Mouse (Mus musculus): ENCODE measurements around the gene Mrm3. TPM values are rescaled to one million over a fixed set of nuclear protein-coding genes. Genes with fewer than 3 reads are reported as not detected.

The Mrm3 gene
- polyA plus RNA-seq, 1 experiment from 2014 or later: 26.3 TPM

GRCm38 (mm10) chr11:76292831-76293230 lies 49.3 kb downstream of the Mrm3 start:
- H3K9me3 ChIP-seq: no peaks in the 10 kb centered on the region
- peaks cover 81% of the 10 kb centered on the region for H3K4me1 ChIP-seq
- no peak overlapping the region for H3K9ac ChIP-seq
- no peak overlapping the region for H3K4me2 ChIP-seq (replicated peaks)
- no peaks in the 10 kb centered on the region for H3K27me3 ChIP-seq
- WGBS: 59% methylated on average over 6 of the region's 6 CpGs
- peak overlapping the region; percentile 84 for H3K27ac ChIP-seq
- no peaks in the 10 kb centered on the region for H3K36me3 ChIP-seq
- H3K4me3 ChIP-seq: no peak overlapping the region
- no peak for ATAC-seq (ENCODE audit: insufficient number of reproducible peaks, insufficient read depth, low FRiP score, low TSS enrichment)

GRCm38 (mm10) chr11:76294078-76294477 lies 50.6 kb downstream of the Mrm3 start:
- H3K27ac ChIP-seq: peak overlapping the region; percentile 84
- H3K9me3 ChIP-seq: no peaks in the 10 kb centered on the region
- no peak overlapping the region for H3K4me2 ChIP-seq (replicated peaks)
- no peaks in the 10 kb centered on the region for H3K36me3 ChIP-seq
- no peak overlapping the region for H3K4me3 ChIP-seq
- no peak overlapping the region for H3K9ac ChIP-seq
- H3K27me3 ChIP-seq: no peaks in the 10 kb centered on the region
- H3K4me1 ChIP-seq: peaks cover 84% of the 10 kb centered on the region
- no peak for ATAC-seq (ENCODE audit: insufficient number of reproducible peaks, insufficient read depth, low FRiP score, low TSS enrichment)
- 43% methylated on average over 5 of the region's 5 CpGs for whole genome bisulfite sequencing

- 13% methylated on average over 9 of the region's 9 CpGs for WGBS
- Histone ChIP-seq H3K4me1 (peaks cover 81% of the 10 kb centered on the region), H3K4me3 (no peak overlapping the region), H3K4me2 (replicated peaks) (0 out of 2 replicates have a peak overlapping the region, but pooled peaks have one; percentile 9), H3K9me3 (no peaks in the 10 kb centered on the region), H3K27ac (peak overlapping the region; percentile 84), H3K36me3 (no peaks in the 10 kb centered on the region), H3K27me3 (no peaks in the 10 kb centered on the region), H3K9ac (no peak overlapping the region)
- ATAC-seq (ENCODE audit: insufficient number of reproducible peaks, insufficient read depth, low FRiP score, low TSS enrichment): no peak
Observed at GRCm38 (mm10) chr11:76294836-76295235, 51.3 kb downstream of the Mrm3 start.

- Histone ChIP-seq H3K4me1 (peaks cover 74% of the 10 kb centered on the region), H3K27me3 (0 out of 2 replicates have a peak, but pooled peaks cover 3% of the 10 kb centered on the region), H3K27ac (no peak overlapping the region), H3K9ac (no peak overlapping the region), H3K36me3 (no peaks in the 10 kb centered on the region), H3K9me3 (no peaks in the 10 kb centered on the region), H3K4me3 (no peak overlapping the region), H3K4me2 (replicated peaks) (no peak overlapping the region)
- 64% methylated on average over 9 of the region's 9 CpGs for WGBS
- ATAC-seq (ENCODE audit: insufficient number of reproducible peaks, insufficient read depth, low FRiP score, low TSS enrichment): no peak
Observed at GRCm38 (mm10) chr11:76297252-76297651, 53.7 kb downstream of the Mrm3 start.

- Histone ChIP-seq H3K27me3 (0 out of 2 replicates have a peak, but pooled peaks cover 3% of the 10 kb centered on the region), H3K4me3 (no peak overlapping the region), H3K9me3 (no peaks in the 10 kb centered on the region), H3K9ac (no peak overlapping the region), H3K4me1 (peaks cover 68% of the 10 kb centered on the region), H3K36me3 (no peaks in the 10 kb centered on the region), H3K27ac (no peak overlapping the region), H3K4me2 (replicated peaks) (no peak overlapping the region)
- WGBS: 72% methylated on average over 9 of the region's 9 CpGs
- no peak for ATAC-seq (ENCODE audit: insufficient number of reproducible peaks, insufficient read depth, low FRiP score, low TSS enrichment)
Observed at GRCm38 (mm10) chr11:76298457-76299000, 55.0 kb downstream of the Mrm3 start.

Other genes starting within 250 kb of the Mrm3 start
- 0.29 and 1.0 TPM in 2 replicates for gene 1700016K19Rik, start 243.8 kb upstream of the Mrm3 start, polyA plus RNA-seq (2016; fragmentation: Nextera tagmentation; extraction: Ambion mirVana)
- 63.2 and 64.5 TPM in 2 replicates for gene Rflnb, start 215.9 kb upstream of the Mrm3 start, polyA plus RNA-seq (2016; fragmentation: Nextera tagmentation; extraction: Ambion mirVana)
- 44.1 and 45.9 TPM in 2 replicates for gene Vps53, start 64.1 kb upstream of the Mrm3 start, polyA plus RNA-seq (2016; fragmentation: Nextera tagmentation; extraction: Ambion mirVana)
- 26.8 and 27.5 TPM in 2 replicates for gene Fam57a, start 64.0 kb upstream of the Mrm3 start, polyA plus RNA-seq (2016; fragmentation: Nextera tagmentation; extraction: Ambion mirVana)
- 0.72 and 0.87 TPM in 2 replicates for gene Dbil5, start 26.1 kb upstream of the Mrm3 start, polyA plus RNA-seq (2016; fragmentation: Nextera tagmentation; extraction: Ambion mirVana)
- 34.5 TPM in 2 replicates for gene Gemin4, start 26.1 kb upstream of the Mrm3 start, polyA plus RNA-seq (2016; fragmentation: Nextera tagmentation; extraction: Ambion mirVana)
- 121 and 126 TPM in 2 replicates for gene Glod4, start within 50 bp of the Mrm3 start, polyA plus RNA-seq (2016; fragmentation: Nextera tagmentation; extraction: Ambion mirVana)
- gene Nxn, start 155.4 kb downstream of the Mrm3 start, polyA plus RNA-seq (2016; fragmentation: Nextera tagmentation; extraction: Ambion mirVana): 72.1 and 77.9 TPM in 2 replicates
- gene Timm22, start 163.2 kb downstream of the Mrm3 start, polyA plus RNA-seq (2016; fragmentation: Nextera tagmentation; extraction: Ambion mirVana): 142 TPM in 2 replicates